Mouse (Mus musculus): ENCODE results near the gene Pate2.
"Not testable (repeated sequence)": the region's sequence is repeated elsewhere in the genome, so short reads cannot be mapped to it uniquely, and the experiment has no call there.

Gene Pate2

GRCm38 (mm10) chr9:35556494-35557102, 13.5 kb upstream of the Pate2 start:
- CTCF ChIA-PET: interaction anchor here (0.6 kb wide), 1 partner anchor 366 kb away, joined by 4 read pairs; no protein-coding TSS in a partner anchor

DNA sequence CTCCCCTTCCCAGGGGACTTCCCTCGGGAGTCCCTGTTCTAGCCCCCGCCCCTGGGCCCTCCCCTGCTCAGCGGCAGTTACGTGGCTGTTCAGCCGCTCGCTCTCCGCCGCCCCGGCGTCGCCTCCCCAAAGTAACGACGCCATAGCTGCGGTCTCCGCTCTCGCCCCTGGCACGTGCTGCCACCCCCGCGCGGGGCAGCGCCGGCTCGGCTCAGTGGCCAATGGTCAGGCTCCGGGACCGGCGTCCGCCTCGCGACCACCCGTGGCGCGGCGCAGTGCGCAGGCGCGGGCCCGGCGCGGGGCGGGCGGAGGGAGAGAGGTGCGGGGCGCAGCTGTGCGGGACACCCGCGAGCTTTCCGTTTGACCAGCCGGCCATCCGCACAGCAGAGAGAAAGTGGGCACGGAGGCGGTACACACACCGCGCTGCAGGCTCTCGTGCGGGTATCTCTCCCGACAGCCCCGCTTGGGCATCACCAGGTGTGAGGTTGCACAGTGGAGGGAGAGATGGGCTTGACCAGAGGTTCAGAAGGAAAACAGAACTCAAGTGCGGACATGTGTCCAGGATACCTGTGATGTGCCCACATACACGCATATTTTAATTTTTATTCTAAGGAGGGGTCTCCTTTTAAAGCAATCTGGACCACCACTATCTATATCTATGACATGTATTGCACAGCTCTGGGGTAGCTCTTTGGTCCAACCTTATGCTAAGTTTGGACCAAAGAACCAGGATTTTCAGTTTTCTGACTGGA, 11.7 kb upstream of the Pate2 start, which contains the start of the genes Ddx25 and Pus3:
Ddx25 (minus strand) TSS at position 272 of the 752 bp plus-strand sequence.
Pus3 (plus strand) TSS at position 339 of the 752 bp plus-strand sequence.
- CTCF ChIA-PET: no interaction called here

DNA sequence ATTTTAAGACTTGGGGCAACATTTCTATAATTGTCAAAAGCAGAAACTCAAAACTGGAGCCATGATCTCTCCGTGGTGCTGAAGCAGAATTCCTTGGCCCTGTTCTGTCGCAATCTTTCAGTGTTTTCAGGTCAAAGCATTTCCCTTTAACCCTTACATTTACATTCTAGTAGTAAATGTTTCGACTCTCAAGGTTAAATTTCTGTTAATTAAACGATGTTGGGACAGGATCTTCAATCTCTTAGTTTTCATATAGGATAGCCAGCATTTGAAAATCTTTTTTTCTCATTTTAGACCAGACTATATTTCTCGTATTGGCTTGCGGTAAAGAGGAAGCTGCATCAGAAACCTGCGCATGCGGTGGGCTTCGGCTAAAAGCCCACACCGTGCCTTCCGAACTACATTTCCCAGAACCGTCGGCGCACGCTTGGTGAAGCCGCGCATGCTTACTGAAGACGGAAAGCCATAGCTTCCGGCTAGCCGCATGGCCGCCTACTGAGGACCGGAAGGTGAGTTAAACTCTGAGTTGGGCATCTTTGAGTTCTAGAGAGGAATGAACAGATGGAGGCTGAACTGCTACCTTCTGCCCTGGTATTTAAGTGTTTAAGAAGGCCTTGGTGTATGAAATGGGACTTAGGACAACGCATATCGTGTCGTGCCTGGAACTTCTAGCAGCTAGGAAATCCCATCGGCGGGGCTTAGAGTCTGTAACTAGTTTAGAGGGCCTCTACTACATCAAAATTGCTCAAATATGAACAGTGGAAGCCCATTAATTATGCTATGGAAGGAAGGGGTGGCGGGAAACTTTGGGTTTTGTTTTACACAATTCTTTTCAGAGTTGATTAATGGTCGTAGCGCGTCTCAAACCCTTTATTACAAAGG, 10.8 kb upstream of the Pate2 start:
- CTCF ChIA-PET: interaction anchor here (0.6 kb wide), 1 partner anchor 496 kb away, joined by 3 read pairs; no protein-coding TSS in a partner anchor

DNA sequence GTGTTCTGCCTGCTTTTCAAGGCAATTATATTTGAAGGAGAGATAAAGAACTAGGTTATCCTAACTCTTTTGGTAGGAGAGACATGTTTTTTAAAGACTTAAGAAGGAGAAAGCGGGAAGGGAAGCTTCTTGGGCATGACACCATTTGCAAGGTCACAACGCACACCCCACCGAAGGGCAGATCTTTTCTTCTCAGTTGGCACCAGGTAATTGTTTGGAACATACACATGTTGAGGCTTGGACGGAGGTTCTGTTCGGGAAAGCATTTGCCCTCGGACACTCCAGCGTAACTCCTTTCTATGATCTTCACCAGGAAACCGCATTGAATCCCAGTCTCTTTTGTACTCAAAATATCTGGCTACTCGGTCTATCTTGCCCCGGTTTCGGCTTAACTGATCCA, 9.0 kb upstream of the Pate2 start:
- CTCF ChIA-PET: no interaction called here

DNA sequence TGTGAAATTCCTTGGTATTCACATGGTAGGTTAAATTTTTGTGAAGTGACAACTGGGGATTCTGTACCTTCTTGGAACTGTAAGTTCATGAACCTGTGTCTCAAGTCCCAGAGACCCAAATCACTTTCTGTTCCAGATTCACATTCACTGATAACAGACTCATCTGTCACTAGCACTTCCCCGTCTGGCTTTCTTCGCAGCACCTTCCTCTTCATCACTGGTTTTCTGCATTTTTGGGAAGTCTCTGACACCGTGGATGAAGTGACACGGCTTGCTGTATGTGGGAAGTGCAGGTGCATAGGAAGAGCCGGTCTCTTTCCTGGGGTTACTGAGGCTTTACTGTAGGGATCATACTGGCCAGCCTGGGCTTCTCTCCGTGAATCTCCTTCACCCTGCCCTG, 8.5 kb upstream of the Pate2 start:
- CTCF ChIA-PET: no interaction called here

GRCm38 (mm10) chr9:35564536-35565240, 5.4 kb upstream of the Pate2 start:
- CTCF ChIA-PET: no interaction called here

DNA sequence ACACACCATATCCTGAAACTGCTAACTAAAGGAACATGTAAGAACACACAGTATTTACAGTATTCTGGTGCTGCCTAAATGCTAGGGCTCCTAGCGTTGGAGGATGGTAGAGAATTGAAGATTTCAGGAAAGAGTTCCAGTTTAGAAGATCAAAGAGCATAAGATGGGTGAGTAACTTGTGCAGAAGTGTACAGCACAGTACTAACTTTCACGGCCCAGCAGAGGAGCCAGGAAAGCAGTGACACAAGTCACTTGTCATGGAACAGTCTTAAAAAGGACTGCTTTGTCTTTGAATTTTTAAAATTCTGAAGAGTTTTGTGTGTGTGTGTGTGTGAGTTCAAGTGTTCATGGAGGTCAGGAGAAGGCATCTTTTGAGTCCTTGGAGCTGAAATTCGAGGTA, 2.1 kb upstream of the Pate2 start:
- CTCF ChIA-PET: no interaction called here

GRCm38 (mm10) chr9:35570663-35571062, 579 bp downstream of the Pate2 start:
- CTCF ChIA-PET: no interaction called here

DNA sequence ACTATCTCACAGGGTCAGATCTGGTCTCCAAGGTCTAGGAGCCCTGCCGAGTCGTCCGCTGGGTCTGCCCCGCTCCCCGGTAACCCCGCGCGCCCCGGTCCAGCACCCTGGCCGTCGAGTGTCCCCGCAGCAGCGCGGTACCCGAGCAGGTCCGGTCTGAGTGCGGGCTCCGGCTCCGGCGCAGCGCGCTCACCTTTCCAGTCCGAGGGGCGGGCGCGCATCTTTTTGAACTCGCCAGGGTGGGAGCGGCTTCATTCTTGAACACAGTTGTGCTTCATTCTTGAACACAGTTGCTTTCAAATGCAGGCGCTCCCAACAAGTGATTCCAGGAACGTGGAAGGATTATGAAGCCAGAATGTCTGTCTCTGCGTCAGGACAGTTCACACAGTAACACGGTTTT, 4.3 kb downstream of the Pate2 start:
- CTCF ChIA-PET: no interaction called here

GRCm38 (mm10) chr9:35587674-35588073, 17.6 kb downstream of the Pate2 start:
- CTCF ChIA-PET: no interaction called here

DNA sequence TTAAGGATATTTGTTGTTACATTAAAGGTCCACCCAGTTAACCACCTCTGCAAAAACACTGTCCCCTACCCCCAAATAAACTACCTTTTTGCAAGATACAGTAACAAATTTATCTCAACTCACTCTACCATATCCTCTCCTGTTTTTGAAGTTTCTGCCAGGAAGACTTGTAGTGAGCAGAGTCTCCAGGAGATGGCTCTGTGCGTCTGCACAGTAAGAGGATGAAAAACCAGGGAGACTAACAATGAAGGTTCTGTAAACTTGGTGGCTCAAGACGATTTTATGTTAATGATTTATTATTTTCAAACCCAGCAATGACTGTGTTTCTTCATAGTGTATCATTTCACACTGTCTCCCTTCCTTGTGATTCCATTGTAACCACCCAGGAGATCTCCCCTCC, 22.8 kb downstream of the Pate2 start:
- CTCF ChIA-PET: interaction anchor here (0.6 kb wide), 1 partner anchor 137 kb away, joined by 3 read pairs; no protein-coding TSS in a partner anchor

GRCm38 (mm10) chr9:35607647-35608405, 37.7 kb downstream of the Pate2 start:
- CTCF ChIA-PET: no interaction called here

GRCm38 (mm10) chr9:35611841-35612240, 41.8 kb downstream of the Pate2 start, which contains the start of gene Pate4:
Gene Pate4 (minus strand): TSS chr9:35611941.
- CTCF ChIA-PET: no interaction called here

GRCm38 (mm10) chr9:35614005-35614404, 43.9 kb downstream of the Pate2 start:
- CTCF ChIA-PET: no interaction called here

- CTCF ChIA-PET: not testable (repeated sequence)
Measured at GRCm38 (mm10) chr9:35616784-35617183, 46.7 kb downstream of the Pate2 start.

DNA sequence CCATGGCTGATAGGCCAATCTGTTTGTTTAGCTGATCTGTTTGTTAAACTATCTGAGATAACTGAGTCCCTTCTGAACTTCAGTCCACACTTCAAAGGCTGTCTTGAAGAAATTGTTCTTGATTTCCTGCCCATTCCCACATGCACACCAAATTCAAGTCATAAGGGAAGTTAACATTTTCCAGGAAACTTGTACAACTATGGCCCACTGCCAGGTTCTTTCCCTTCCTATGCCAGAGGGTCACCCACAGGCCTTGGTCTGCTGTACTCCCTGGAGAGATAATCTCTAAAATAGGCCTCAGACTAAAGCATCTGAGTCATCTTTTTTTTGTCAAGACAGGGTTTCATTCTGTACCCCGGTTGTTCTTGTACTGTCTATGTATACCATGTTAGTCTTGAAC, 62.9 kb downstream of the Pate2 start:
- CTCF ChIA-PET: no interaction called here

DNA sequence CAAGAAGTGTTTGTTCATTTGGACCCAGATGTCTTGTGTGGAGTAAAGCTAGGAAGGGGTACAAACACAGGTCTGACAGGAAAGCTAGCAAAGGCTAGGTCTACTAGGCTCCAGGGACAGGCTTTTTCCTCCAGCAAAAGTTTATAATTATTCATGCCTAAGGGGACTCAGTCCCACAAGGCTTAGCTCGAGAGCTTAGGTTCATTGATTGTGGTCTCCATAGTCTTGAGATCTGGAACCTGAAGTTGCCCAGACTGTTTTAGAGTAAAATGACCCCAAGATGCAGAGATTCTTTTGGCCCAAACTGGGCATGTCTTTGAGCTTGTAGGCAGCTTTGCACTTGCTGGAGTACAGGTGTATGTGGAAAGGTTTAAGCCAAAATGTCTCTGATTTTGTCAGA, 78.0 kb downstream of the Pate2 start, which contains the start of gene Pate3:
Pate3 (minus strand) TSS at position 101 of the 400 bp plus-strand sequence.
- CTCF ChIA-PET: no interaction called here

DNA sequence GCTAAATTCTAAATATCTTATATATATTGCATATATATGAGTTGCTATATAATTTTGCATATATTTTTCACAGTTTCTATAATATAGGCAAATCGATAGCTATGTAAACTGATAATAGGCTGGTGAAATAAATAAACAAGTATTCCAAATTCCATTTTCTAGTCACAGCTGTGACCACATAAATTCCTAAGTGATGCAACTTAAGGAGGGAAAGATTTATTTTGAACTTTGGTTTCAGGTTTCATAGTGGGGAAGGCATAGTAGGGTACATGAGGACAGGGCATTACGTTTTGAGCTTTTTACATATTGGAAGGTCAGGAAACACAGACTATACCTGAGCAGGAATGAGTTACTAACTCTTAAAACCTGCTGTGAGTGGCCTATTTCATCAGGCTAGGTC, 103.5 kb downstream of the Pate2 start:
- CTCF ChIA-PET: no interaction called here

DNA sequence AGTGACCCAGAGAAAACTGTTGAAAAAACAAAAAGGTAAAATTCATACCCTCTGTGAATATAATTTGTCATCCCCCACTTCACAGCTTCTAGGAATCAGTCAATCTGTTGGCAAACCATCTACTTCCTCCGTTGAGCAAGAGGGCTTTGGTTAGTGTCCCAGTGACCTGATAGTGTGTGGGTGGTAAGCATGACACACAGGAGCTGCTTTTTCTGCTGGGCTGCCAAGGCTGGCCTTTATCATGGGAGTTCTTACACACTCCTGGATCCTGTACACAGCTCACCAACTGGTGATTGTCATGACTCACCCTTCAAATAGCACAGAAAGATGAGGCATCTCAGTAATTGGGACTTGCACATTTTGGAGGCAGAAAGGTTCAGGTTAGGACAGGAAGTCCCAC, 116.9 kb downstream of the Pate2 start, which contains the start of gene Pate1:
Pate1 (minus strand) TSS at position 378 of the 400 bp plus-strand sequence.
- CTCF ChIA-PET: no interaction called here

DNA sequence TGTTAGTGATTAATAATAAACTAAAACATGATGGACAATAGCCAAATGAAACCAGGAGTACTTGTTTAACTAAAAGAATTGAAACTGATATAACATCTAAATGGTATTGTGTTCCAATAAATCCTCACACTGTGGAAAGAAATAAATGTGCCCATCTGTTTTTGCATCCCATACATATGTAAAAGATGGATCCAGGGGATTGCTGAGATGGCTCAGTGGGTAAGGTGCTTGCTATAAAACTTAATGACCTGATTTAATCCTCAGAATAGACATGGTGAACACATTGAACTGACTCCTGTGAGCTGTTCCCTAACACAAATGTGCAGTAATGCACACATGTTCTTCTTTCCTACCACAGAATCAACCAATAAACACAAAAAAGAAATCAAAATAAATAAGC, 121.8 kb downstream of the Pate2 start:
- CTCF ChIA-PET: no interaction called here

DNA sequence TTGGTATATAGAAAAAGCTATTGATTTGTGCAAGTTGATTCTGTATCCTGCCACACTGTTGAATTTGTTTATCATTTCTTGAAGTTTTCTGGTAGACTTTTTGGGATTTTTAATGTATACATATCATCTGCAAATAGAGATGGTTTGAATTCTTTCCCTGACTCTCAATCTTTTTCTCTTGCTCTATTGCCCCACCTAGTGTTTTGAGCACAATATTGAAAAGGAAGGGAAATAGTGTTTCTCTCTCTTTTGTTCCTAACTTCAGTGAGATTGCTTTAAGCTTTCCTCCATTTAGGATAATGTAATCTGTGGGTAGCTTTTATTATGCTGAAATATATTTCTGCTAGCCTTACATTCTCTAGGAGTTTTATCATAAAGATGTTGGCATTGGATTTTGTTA, 137.2 kb downstream of the Pate2 start:
- CTCF ChIA-PET: no interaction called here

Measured in spleen, embryonic (tissue).